Mouse (Mus musculus): Measurements from ENCODE around the gene Rcan3. TPM values are rescaled to one million over a fixed set of nuclear protein-coding genes. Genes with fewer than 3 reads are reported as not detected.

Rcan3 gene
- polyA plus RNA-seq, 1 experiment from 2014 or later = 19.7 TPM

DNA sequence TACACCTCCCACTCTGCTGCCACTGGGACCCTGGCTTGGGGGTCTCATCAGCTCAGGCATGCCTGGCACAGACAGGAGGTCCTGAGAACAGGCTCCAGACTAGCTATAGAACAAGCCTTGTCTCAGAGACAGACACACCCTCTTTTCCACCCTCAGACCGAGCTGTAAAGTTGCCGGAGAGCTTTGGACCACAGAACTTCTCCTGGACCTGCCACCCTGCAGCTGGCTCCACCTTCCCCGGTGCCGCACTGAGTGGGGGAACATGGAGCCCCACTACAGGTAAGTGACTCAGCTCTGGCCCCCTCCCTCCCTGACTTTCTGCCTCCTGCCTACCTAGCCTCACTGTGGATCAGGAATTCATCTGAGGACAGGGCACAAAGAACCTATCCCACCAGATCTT lies 38.3 kb downstream of the Rcan3 start:
- Histone ChIP-seq H3K9ac (ENCODE audit: low read depth, low read length) (no peak overlapping the region), H3K4me3 (ENCODE audit: low read depth, low read length) (no peak overlapping the region), H3K4me2 (replicated peaks; ENCODE audit: low read depth) (no peak overlapping the region), H3K27ac (ENCODE audit: low read depth, low read length) (no peak overlapping the region), H3K4me1 (replicated peaks; ENCODE audit: control insufficient read depth, insufficient read depth, low read length) (no peaks in the 10 kb centered on the region; the same call in 1 of the 2 replicates), H3K27me3 (replicated peaks; ENCODE audit: control insufficient read depth, insufficient read depth, low read length) (0 out of 2 replicates have a peak, but pooled peaks cover 9% of the 10 kb centered on the region), H3K9me3 (ENCODE audit: control insufficient read depth) (0 out of 2 replicates have a peak, but pooled peaks cover 2% of the 10 kb centered on the region), H3K36me3 (ENCODE audit: control insufficient read depth, insufficient read depth) (no peaks in the 10 kb centered on the region)
- 36% methylated on average over 4 of the region's 4 CpGs for WGBS
- TF ChIP-seq CTCF (IDR thresholded peaks at IDR 0.05; ENCODE audit: low read depth) = no peak
- no peak for ATAC-seq

DNA sequence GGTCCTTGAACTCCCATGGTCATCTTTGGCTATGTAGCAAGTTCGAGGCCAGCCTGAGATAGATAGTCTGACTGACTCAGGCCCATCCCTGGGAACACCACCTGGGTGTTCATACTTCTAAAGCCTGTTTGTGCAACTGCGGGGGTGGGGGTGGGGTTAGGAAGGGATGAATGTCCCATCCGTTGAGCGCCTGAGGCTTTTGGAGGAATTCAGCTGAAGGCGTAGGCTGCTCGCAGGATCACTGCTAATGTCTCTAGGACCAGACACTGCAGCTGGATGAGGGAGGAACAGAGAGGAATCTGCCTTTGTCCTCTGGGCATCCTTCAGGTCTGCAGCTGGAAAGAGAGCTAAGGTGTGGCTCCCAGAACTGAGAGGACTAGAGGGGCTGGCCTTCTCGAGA lies 39.0 kb downstream of the Rcan3 start:
- WGBS = 80% methylated on average over 7 of the region's 7 CpGs
- Histone ChIP-seq H3K36me3 (ENCODE audit: control insufficient read depth, insufficient read depth) (no peaks in the 10 kb centered on the region), H3K9me3 (ENCODE audit: control insufficient read depth) (0 out of 2 replicates have a peak, but pooled peaks cover 2% of the 10 kb centered on the region), H3K9ac (ENCODE audit: low read depth, low read length) (no peak overlapping the region), H3K4me2 (replicated peaks; ENCODE audit: low read depth) (no peak overlapping the region), H3K4me3 (ENCODE audit: low read depth, low read length) (no peak overlapping the region), H3K4me1 (replicated peaks; ENCODE audit: control insufficient read depth, insufficient read depth, low read length) (no peaks in the 10 kb centered on the region; the same call in 1 of the 2 replicates), H3K27ac (ENCODE audit: low read depth, low read length) (no peak overlapping the region), H3K27me3 (replicated peaks; ENCODE audit: control insufficient read depth, insufficient read depth, low read length) (0 out of 2 replicates have a peak, but pooled peaks cover 9% of the 10 kb centered on the region)
- ATAC-seq = no peak
- TF ChIP-seq CTCF (IDR thresholded peaks at IDR 0.05; ENCODE audit: low read depth) = no peak

DNA sequence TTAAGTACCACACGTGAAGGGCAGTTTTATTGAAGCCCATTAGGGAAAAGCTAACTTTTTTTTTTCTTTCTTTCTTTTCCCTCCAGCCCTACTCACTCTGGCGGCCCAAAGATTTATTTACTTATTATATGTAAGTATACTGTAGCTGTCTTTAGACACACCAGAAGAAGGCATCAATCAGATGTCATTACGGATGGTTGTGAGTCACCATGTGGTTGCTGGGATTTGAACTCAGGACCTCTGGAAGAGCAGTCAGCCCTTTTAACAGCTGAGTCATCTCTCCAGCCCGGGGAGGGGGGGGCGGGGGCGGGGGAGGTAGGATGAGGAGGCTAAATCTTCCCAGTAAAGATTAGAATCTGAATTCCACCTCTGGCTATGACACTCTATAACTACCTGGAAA lies 40.3 kb downstream of the Rcan3 start:
- Histone ChIP-seq H3K27ac (ENCODE audit: low read depth, low read length) (no peak overlapping the region), H3K27me3 (replicated peaks; ENCODE audit: control insufficient read depth, insufficient read depth, low read length) (0 out of 2 replicates have a peak, but pooled peaks cover 9% of the 10 kb centered on the region), H3K4me2 (replicated peaks; ENCODE audit: low read depth) (no peak overlapping the region), H3K9ac (ENCODE audit: low read depth, low read length) (no peak overlapping the region), H3K36me3 (ENCODE audit: control insufficient read depth, insufficient read depth) (no peaks in the 10 kb centered on the region), H3K4me3 (ENCODE audit: low read depth, low read length) (no peak overlapping the region), H3K4me1 (replicated peaks; ENCODE audit: control insufficient read depth, insufficient read depth, low read length) (no peaks in the 10 kb centered on the region; the same call in 1 of the 2 replicates), H3K9me3 (ENCODE audit: control insufficient read depth) (0 out of 2 replicates have a peak, but pooled peaks cover 2% of the 10 kb centered on the region)
- no peak for ATAC-seq
- whole genome bisulfite sequencing = 75% methylated on average over 6 of the region's 6 CpGs
- no peak for TF ChIP-seq CTCF (IDR thresholded peaks at IDR 0.05; ENCODE audit: low read depth)

DNA sequence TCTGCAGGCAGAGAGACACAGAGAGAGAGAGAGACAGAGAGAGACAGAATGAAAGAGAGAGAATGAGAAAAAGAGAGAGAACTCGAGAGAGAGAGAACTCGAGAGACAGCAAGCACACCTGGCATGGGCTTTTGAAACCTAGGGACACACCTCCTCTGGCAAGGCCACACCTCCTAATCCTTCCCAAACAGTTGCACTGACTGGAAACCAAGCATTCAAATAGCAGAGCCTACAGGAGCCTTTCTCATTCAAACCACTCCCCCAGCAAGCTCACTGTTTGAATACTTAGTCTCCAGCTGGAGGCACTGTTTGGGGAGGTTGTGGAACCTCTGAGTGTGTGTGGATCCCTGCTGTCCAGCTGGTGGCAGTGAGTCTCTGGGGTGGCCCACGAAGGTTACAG lies 40.9 kb downstream of the Rcan3 start:
- ATAC-seq = no peak
- Histone ChIP-seq H3K4me3 (ENCODE audit: low read depth, low read length) (no peak overlapping the region), H3K4me1 (replicated peaks; ENCODE audit: control insufficient read depth, insufficient read depth, low read length) (no peaks in the 10 kb centered on the region), H3K9me3 (ENCODE audit: control insufficient read depth) (0 out of 2 replicates have a peak, but pooled peaks cover 2% of the 10 kb centered on the region), H3K27me3 (replicated peaks; ENCODE audit: control insufficient read depth, insufficient read depth, low read length) (0 out of 2 replicates have a peak, but pooled peaks cover 6% of the 10 kb centered on the region), H3K9ac (ENCODE audit: low read depth, low read length) (no peak overlapping the region), H3K4me2 (replicated peaks; ENCODE audit: low read depth) (no peak overlapping the region), H3K27ac (ENCODE audit: low read depth, low read length) (no peak overlapping the region), H3K36me3 (ENCODE audit: control insufficient read depth, insufficient read depth) (no peaks in the 10 kb centered on the region)
- WGBS = 89% methylated on average over 3 of the region's 3 CpGs
- TF ChIP-seq CTCF (IDR thresholded peaks at IDR 0.05; ENCODE audit: low read depth) = no peak

DNA sequence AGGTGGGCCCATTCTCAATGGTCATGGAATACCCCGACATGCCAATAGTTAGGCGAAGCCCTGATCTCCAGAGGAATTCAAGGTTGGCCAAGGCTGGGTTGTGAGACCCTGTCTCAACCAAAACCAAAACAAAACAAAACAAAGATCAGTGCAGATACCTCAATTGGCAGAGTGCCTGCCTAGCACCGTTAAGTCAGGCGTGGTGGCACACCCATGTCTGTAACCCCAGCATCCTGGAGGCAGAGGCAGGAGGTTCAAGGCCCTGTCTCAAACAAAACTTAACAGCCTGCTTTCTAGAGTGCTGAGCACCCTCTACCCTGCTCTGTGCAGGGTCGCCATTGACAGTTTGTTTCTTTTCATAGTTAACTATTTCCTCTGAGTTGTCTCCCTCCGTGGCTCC lies 42.6 kb downstream of the Rcan3 start:
- Histone ChIP-seq H3K27ac (ENCODE audit: low read depth, low read length) (no peak overlapping the region), H3K9ac (ENCODE audit: low read depth, low read length) (no peak overlapping the region), H3K9me3 (ENCODE audit: control insufficient read depth) (0 out of 2 replicates have a peak, but pooled peaks cover 2% of the 10 kb centered on the region), H3K4me3 (ENCODE audit: low read depth, low read length) (no peak overlapping the region), H3K4me2 (replicated peaks; ENCODE audit: low read depth) (no peak overlapping the region), H3K36me3 (ENCODE audit: control insufficient read depth, insufficient read depth) (no peaks in the 10 kb centered on the region), H3K27me3 (replicated peaks; ENCODE audit: control insufficient read depth, insufficient read depth, low read length) (no peaks in the 10 kb centered on the region), H3K4me1 (replicated peaks; ENCODE audit: control insufficient read depth, insufficient read depth, low read length) (no peaks in the 10 kb centered on the region)
- TF ChIP-seq CTCF (IDR thresholded peaks at IDR 0.05; ENCODE audit: low read depth) = no peak
- WGBS = 54% methylated on average over 6 of the region's 6 CpGs
- no peak for ATAC-seq

DNA sequence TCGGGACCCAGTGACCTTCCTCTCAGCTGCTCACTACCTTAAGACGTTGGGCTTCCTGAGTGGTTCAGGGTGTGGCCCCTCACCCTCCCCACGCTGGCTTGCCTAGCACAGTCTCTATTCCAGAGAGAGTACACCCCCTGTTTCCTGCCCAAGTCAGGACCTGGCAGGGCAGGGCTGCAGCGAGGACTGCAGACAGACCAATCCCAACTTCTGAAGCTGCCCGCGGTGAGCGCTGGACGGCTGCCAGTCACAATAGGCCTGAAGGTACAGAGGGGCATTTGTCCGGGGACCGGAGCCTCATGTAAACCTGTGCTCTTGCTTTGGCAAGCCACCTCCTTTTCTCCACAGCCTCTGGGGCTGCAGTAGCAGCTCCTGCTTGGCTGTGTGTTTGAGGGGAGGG lies 48.0 kb downstream of the Rcan3 start:
- Histone ChIP-seq H3K4me2 (replicated peaks; ENCODE audit: low read depth) (no peak overlapping the region), H3K9ac (ENCODE audit: low read depth, low read length) (no peak overlapping the region), H3K36me3 (ENCODE audit: control insufficient read depth, insufficient read depth) (no peaks in the 10 kb centered on the region), H3K27me3 (replicated peaks; ENCODE audit: control insufficient read depth, insufficient read depth, low read length) (no peaks in the 10 kb centered on the region), H3K27ac (ENCODE audit: low read depth, low read length) (no peak overlapping the region), H3K4me3 (ENCODE audit: low read depth, low read length) (no peak overlapping the region), H3K9me3 (ENCODE audit: control insufficient read depth) (no peaks in the 10 kb centered on the region), H3K4me1 (replicated peaks; ENCODE audit: control insufficient read depth, insufficient read depth, low read length) (no peaks in the 10 kb centered on the region)
- no peak for TF ChIP-seq CTCF (IDR thresholded peaks at IDR 0.05; ENCODE audit: low read depth)
- no peak for ATAC-seq
- 50% methylated on average over 10 of the region's 10 CpGs for WGBS

DNA sequence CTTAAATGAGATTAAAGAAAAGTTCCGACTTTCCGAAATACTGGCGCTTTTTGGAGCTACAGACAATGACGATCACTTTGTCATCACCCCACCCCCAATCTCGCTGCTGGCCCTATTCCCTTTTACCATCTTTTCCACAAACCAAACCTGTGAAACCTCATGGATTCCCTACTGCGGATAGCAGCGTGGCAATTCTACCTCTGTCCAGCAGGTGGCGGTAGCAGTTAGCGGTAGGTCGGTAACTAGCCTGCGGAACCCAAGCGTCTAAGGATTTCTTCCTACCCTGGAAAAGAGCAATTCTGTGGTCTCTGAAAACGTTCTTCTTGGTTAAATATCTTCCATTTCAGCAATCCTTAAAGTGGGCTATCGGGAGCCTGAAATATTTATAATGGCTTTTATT lies 51.3 kb downstream of the Rcan3 start:
- WGBS = 3% methylated on average over 14 of the region's 14 CpGs
- no peak overlapping the region for H3K4me3 ChIP-seq (ENCODE audit: low read depth, low read length)
- no peak overlapping the region for H3K27ac ChIP-seq (ENCODE audit: low read depth, low read length)
- peak; percentile 98 for TF ChIP-seq CTCF (IDR thresholded peaks at IDR 0.05; ENCODE audit: low read depth)
- no peaks in the 10 kb centered on the region for H3K27me3 ChIP-seq (replicated peaks; ENCODE audit: control insufficient read depth, insufficient read depth, low read length)
- no peaks in the 10 kb centered on the region for H3K36me3 ChIP-seq (ENCODE audit: control insufficient read depth, insufficient read depth)
- H3K4me1 ChIP-seq (replicated peaks; ENCODE audit: control insufficient read depth, insufficient read depth, low read length) = no peaks in the 10 kb centered on the region
- H3K4me2 ChIP-seq (replicated peaks; ENCODE audit: low read depth) = no peak overlapping the region
- ATAC-seq = no peak
- no peaks in the 10 kb centered on the region for H3K9me3 ChIP-seq (ENCODE audit: control insufficient read depth)
- H3K9ac ChIP-seq (ENCODE audit: low read depth, low read length) = no peak overlapping the region
